Mouse (Mus musculus): Measurements from ENCODE around the gene E130218I03Rik. TPM values are rescaled to one million over a fixed set of nuclear protein-coding genes. Genes with fewer than 3 reads are reported as not detected.

E130218I03Rik gene
- polyA plus RNA-seq (2014; fragmentation: Illumina TruSeq; extraction: RNeasy Lipid Tissue Mini Kit (QIAGEN cat#74804); ENCODE audit: low read depth, low replicate concordance) = not detected

GRCm38 (mm10) chr4:134243516-134244250 is at the start of gene E130218I03Rik:
E130218I03Rik (plus strand) TSS chr4:134243662.

GRCm38 (mm10) chr4:134202904-134203303 is 40.6 kb upstream of the E130218I03Rik start, which contains the start of gene Gm7534:
Gm7534 (minus strand) TSS chr4:134203004.

GRCm38 (mm10) chr4:134227194-134227593 is 16.3 kb upstream of the E130218I03Rik start, which contains the start of gene Catsper4:
Catsper4 (minus strand) TSS chr4:134227383.

GRCm38 (mm10) chr4:134238279-134238651 is 5.2 kb upstream of the E130218I03Rik start, which contains the start of gene Cnksr1:
Cnksr1 (minus strand) TSS chr4:134238399.

GRCm38 (mm10) chr4:134245148-134245843 is 1.8 kb downstream of the E130218I03Rik start, which contains the start of gene Zfp593:
Zfp593 (minus strand) TSS chr4:134245592.

GRCm38 (mm10) chr4:134246719-134247258 is 3.3 kb downstream of the E130218I03Rik start, which contains the start of gene Gm30191:
Gm30191 (plus strand) TSS chr4:134246935.

GRCm38 (mm10) chr4:134253722-134254324 is 10.4 kb downstream of the E130218I03Rik start, which contains the start of gene Grrp1:
Grrp1 (minus strand) TSS chr4:134254106.

GRCm38 (mm10) chr4:134287575-134288025 is 44.1 kb downstream of the E130218I03Rik start, which contains the start of gene Pdik1l:
Pdik1l (minus strand) TSS chr4:134287895.

Other genes with a start within 250 kb of the E130218I03Rik start
- 11.6 TPM for gene Dhdds, start 242.7 kb upstream of the E130218I03Rik start, polyA plus RNA-seq (2014; fragmentation: Illumina TruSeq; extraction: RNeasy Lipid Tissue Mini Kit (QIAGEN cat#74804); ENCODE audit: low read depth, low replicate concordance)
- gene Lin28a, start 224.8 kb upstream of the E130218I03Rik start, polyA plus RNA-seq (2014; fragmentation: Illumina TruSeq; extraction: RNeasy Lipid Tissue Mini Kit (QIAGEN cat#74804); ENCODE audit: low read depth, low replicate concordance) = 3.3 TPM
- not detected for gene Zfp683, start 189.8 kb upstream of the E130218I03Rik start, polyA plus RNA-seq (2014; fragmentation: Illumina TruSeq; extraction: RNeasy Lipid Tissue Mini Kit (QIAGEN cat#74804); ENCODE audit: low read depth, low replicate concordance)
- gene Crybg2, start 182.8 kb upstream of the E130218I03Rik start, polyA plus RNA-seq (2014; fragmentation: Illumina TruSeq; extraction: RNeasy Lipid Tissue Mini Kit (QIAGEN cat#74804); ENCODE audit: low read depth, low replicate concordance) = 0.17 TPM
- gene Cd52, start 148.6 kb upstream of the E130218I03Rik start, polyA plus RNA-seq (2014; fragmentation: Illumina TruSeq; extraction: RNeasy Lipid Tissue Mini Kit (QIAGEN cat#74804); ENCODE audit: low read depth, low replicate concordance) = 12.2 TPM
- 17.0 TPM for gene Ubxn11, start 141.1 kb upstream of the E130218I03Rik start, polyA plus RNA-seq (2014; fragmentation: Illumina TruSeq; extraction: RNeasy Lipid Tissue Mini Kit (QIAGEN cat#74804); ENCODE audit: low read depth, low replicate concordance)
- gene Sh3bgrl3, start 114.9 kb upstream of the E130218I03Rik start, polyA plus RNA-seq (2014; fragmentation: Illumina TruSeq; extraction: RNeasy Lipid Tissue Mini Kit (QIAGEN cat#74804); ENCODE audit: low read depth, low replicate concordance) = 3.2 TPM
- gene Cep85, start 56.5 kb upstream of the E130218I03Rik start, polyA plus RNA-seq (2014; fragmentation: Illumina TruSeq; extraction: RNeasy Lipid Tissue Mini Kit (QIAGEN cat#74804); ENCODE audit: low read depth, low replicate concordance) = 53.0 TPM
- gene Gm7534, start 40.7 kb upstream of the E130218I03Rik start, polyA plus RNA-seq (2014; fragmentation: Illumina TruSeq; extraction: RNeasy Lipid Tissue Mini Kit (QIAGEN cat#74804); ENCODE audit: low read depth, low replicate concordance) = not detected
- gene Catsper4, start 16.3 kb upstream of the E130218I03Rik start, polyA plus RNA-seq (2014; fragmentation: Illumina TruSeq; extraction: RNeasy Lipid Tissue Mini Kit (QIAGEN cat#74804); ENCODE audit: low read depth, low replicate concordance) = 32.9 TPM
- gene Cnksr1, start 5.3 kb upstream of the E130218I03Rik start, polyA plus RNA-seq (2014; fragmentation: Illumina TruSeq; extraction: RNeasy Lipid Tissue Mini Kit (QIAGEN cat#74804); ENCODE audit: low read depth, low replicate concordance) = not detected
- 0.59 TPM for gene Zfp593, start 1.9 kb downstream of the E130218I03Rik start, polyA plus RNA-seq (2014; fragmentation: Illumina TruSeq; extraction: RNeasy Lipid Tissue Mini Kit (QIAGEN cat#74804); ENCODE audit: low read depth, low replicate concordance)
- not detected for gene Gm30191, start 3.3 kb downstream of the E130218I03Rik start, polyA plus RNA-seq (2014; fragmentation: Illumina TruSeq; extraction: RNeasy Lipid Tissue Mini Kit (QIAGEN cat#74804); ENCODE audit: low read depth, low replicate concordance)
- gene Grrp1, start 10.4 kb downstream of the E130218I03Rik start, polyA plus RNA-seq (2014; fragmentation: Illumina TruSeq; extraction: RNeasy Lipid Tissue Mini Kit (QIAGEN cat#74804); ENCODE audit: low read depth, low replicate concordance) = not detected
- gene Pdik1l, start 44.2 kb downstream of the E130218I03Rik start, polyA plus RNA-seq (2014; fragmentation: Illumina TruSeq; extraction: RNeasy Lipid Tissue Mini Kit (QIAGEN cat#74804); ENCODE audit: low read depth, low replicate concordance) = 13.0 TPM
- gene Trim63, start 71.5 kb downstream of the E130218I03Rik start, polyA plus RNA-seq (2014; fragmentation: Illumina TruSeq; extraction: RNeasy Lipid Tissue Mini Kit (QIAGEN cat#74804); ENCODE audit: low read depth, low replicate concordance) = 0.77 TPM
- gene Slc30a2, start 99.5 kb downstream of the E130218I03Rik start, polyA plus RNA-seq (2014; fragmentation: Illumina TruSeq; extraction: RNeasy Lipid Tissue Mini Kit (QIAGEN cat#74804); ENCODE audit: low read depth, low replicate concordance) = 14.4 TPM
- not detected for gene Extl1, start 140.2 kb downstream of the E130218I03Rik start, polyA plus RNA-seq (2014; fragmentation: Illumina TruSeq; extraction: RNeasy Lipid Tissue Mini Kit (QIAGEN cat#74804); ENCODE audit: low read depth, low replicate concordance)
- 14.2 TPM for gene Pafah2, start 152.7 kb downstream of the E130218I03Rik start, polyA plus RNA-seq (2014; fragmentation: Illumina TruSeq; extraction: RNeasy Lipid Tissue Mini Kit (QIAGEN cat#74804); ENCODE audit: low read depth, low replicate concordance)
- gene Stmn1, start 224.7 kb downstream of the E130218I03Rik start, polyA plus RNA-seq (2014; fragmentation: Illumina TruSeq; extraction: RNeasy Lipid Tissue Mini Kit (QIAGEN cat#74804); ENCODE audit: low read depth, low replicate concordance) = 247 TPM